Mouse (Mus musculus): ENCODE measurements around the gene Adk.
A peak's percentile ranks its signal among the peaks of the same experiment; 100 is the strongest.

Gene Adk

GRCm38 (mm10) chr14:21348611-21349260, 296.4 kb downstream of the Adk start:
- no peak for DNase-seq (ENCODE audit: low spot score in 2 of 2)

- DNase-seq (ENCODE audit: low spot score in 2 of 2): no peak
Measured at GRCm38 (mm10) chr14:21351646-21352045, 299.3 kb downstream of the Adk start.

GRCm38 (mm10) chr14:21356286-21356685, 303.9 kb downstream of the Adk start:
- DNase-seq (ENCODE audit: low spot score in 2 of 2): no peak

- no peak for DNase-seq (ENCODE audit: low spot score in 2 of 2)
Measured at GRCm38 (mm10) chr14:21359207-21359895, 307.0 kb downstream of the Adk start.

- no peak for DNase-seq (ENCODE audit: low spot score in 2 of 2)
Measured at GRCm38 (mm10) chr14:21359896-21360525, 307.6 kb downstream of the Adk start.

- DNase-seq (ENCODE audit: low spot score in 2 of 2): no peak
Measured at GRCm38 (mm10) chr14:21367095-21367494, 314.7 kb downstream of the Adk start.

- DNase-seq (ENCODE audit: low spot score in 2 of 2): no peak
Measured at GRCm38 (mm10) chr14:21368622-21369021, 316.2 kb downstream of the Adk start.

- peak; percentile 83 to 91 for DNase-seq (ENCODE audit: low spot score in 2 of 2)
Measured at GRCm38 (mm10) chr14:21369127-21369526, 316.8 kb downstream of the Adk start.

GRCm38 (mm10) chr14:21371946-21372345, 319.6 kb downstream of the Adk start:
- DNase-seq (ENCODE audit: low spot score in 2 of 2): no peak

- no peak for DNase-seq (ENCODE audit: low spot score in 2 of 2)
Measured at GRCm38 (mm10) chr14:21372689-21373088, 320.3 kb downstream of the Adk start.

GRCm38 (mm10) chr14:21383701-21384428, 331.5 kb downstream of the Adk start:
- no peak for DNase-seq (ENCODE audit: low spot score in 2 of 2)

GRCm38 (mm10) chr14:21399506-21399905, 347.1 kb downstream of the Adk start:
- DNase-seq (ENCODE audit: low spot score in 2 of 2): no peak

GRCm38 (mm10) chr14:21402157-21402601, 349.8 kb downstream of the Adk start:
- DNase-seq (ENCODE audit: low spot score in 2 of 2): no peak

- no peak for DNase-seq (ENCODE audit: low spot score in 2 of 2)
Measured at GRCm38 (mm10) chr14:21402621-21403405, 350.4 kb downstream of the Adk start.

GRCm38 (mm10) chr14:21406946-21407345, 354.6 kb downstream of the Adk start:
- DNase-seq (ENCODE audit: low spot score in 2 of 2): no peak

GRCm38 (mm10) chr14:21408846-21409245, 356.5 kb downstream of the Adk start:
- DNase-seq (ENCODE audit: low spot score in 2 of 2): no peak

- DNase-seq (ENCODE audit: low spot score in 2 of 2): no peak
Measured at GRCm38 (mm10) chr14:21410769-21411477, 358.5 kb downstream of the Adk start.

- no peak for DNase-seq (ENCODE audit: low spot score in 2 of 2)
Measured at GRCm38 (mm10) chr14:21411524-21411923, 359.1 kb downstream of the Adk start.

- DNase-seq (ENCODE audit: low spot score in 2 of 2): no peak
Measured at GRCm38 (mm10) chr14:21418332-21418731, 366.0 kb downstream of the Adk start.

- DNase-seq (ENCODE audit: low spot score in 2 of 2): no peak
Measured at GRCm38 (mm10) chr14:21427369-21427768, 375.0 kb downstream of the Adk start.

GRCm38 (mm10) chr14:21433415-21433814, 381.0 kb downstream of the Adk start:
- no peak for DNase-seq (ENCODE audit: low spot score in 2 of 2)
